Mouse (Mus musculus) bone marrow macrophage, adult 2 months (primary cell): Measurements from ENCODE around the gene Kars.

Experiments
- CTCF ChIP-seq: IDR thresholded peaks from 2 replicates; pipeline ENCODE4 v1.5.1; 2012; ENCODE audit warnings: low read depth, mild to moderate bottlenecking, low read length, moderate library complexity
- POLR2A ChIP-seq: IDR thresholded peaks from 2 replicates; pipeline ENCODE4 v1.6.1; 2012; ENCODE audit warnings: mild to moderate bottlenecking, low read depth, low read length, borderline replicate concordance

DNA sequence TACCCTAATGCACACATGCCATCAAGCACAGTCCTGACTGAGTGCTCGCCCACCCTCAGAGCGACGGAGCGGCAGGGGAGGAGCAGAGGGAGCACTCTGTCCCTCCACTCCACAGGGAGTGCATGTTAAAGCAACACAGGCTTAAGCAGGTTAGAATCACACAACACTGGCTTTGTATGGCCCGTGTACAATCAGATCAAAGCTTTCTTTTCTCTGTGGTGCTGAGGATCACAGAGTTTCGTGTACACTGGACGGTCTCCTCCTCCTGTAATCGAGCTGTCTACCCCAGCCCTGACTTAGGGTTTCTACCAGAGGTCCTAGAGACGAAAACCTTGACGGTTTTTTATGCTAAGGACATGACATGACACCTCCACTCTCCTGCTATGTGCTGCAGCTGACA, 42.6 kb downstream of the Kars start:
- TF ChIP-seq CTCF, result no peak
- no peak for TF ChIP-seq POLR2A
